Mouse (Mus musculus) liver, adult (tissue): Measurements from ENCODE around the gene Tmem254a.
"Not testable (repeated sequence)": the region's sequence is repeated elsewhere in the genome, so short reads cannot be mapped to it uniquely, and the experiment has no call there.

Source experiments
- GATA4 ChIP-seq: IDR thresholded peaks from 2 replicates; pipeline ENCODE4 v1.6.1; 2014; ENCODE audit warnings: mild to moderate bottlenecking, low read length; ENCODE audit not compliant: insufficient replicate concordance

The Tmem254a gene

GRCm38 (mm10) chr14:25927562-25927881, at the start of gene Tmem254a:
TSS of gene Tmem254a (minus strand) at chr14:25927672.
- not testable (repeated sequence) for TF ChIP-seq GATA4

GRCm38 (mm10) chr14:25938004-25938403, 10.5 kb upstream of the Tmem254a start, which contains the start of gene Cphx1:
TSS of gene Cphx1 (plus strand) at chr14:25938304.
- TF ChIP-seq GATA4 = not testable (repeated sequence)

- TF ChIP-seq GATA4 = not testable (repeated sequence)
Observed at GRCm38 (mm10) chr14:25903000-25903399, 24.5 kb downstream of the Tmem254a start, which contains the start of gene Plac9a. TSS of gene Plac9a (minus strand) at chr14:25903100.
